Mouse (Mus musculus): ENCODE data around the gene Icam4.

- no peak for TF ChIP-seq CTCF (IDR thresholded peaks at IDR 0.05; ENCODE audit: borderline replicate concordance, insufficient read depth, low read depth, low read length)
- no peak for TF ChIP-seq POLR2A (IDR thresholded peaks at IDR 0.05; ENCODE audit: borderline replicate concordance, insufficient read depth, low read length)
Observed at GRCm38 (mm10) chr9:21000811-21001210, 28.4 kb upstream of the Icam4 start.

Data from cerebellum, adult 2 months (tissue).